Mouse (Mus musculus) liver, adult 2 months (tissue): ENCODE measurements at regions not wholly inside any gene's neighbourhood (a gene's known extent, or its start where the extent isn't known, plus 50 kb on each side); places are given as distances from the start of the nearest gene placed in this dataset.

ENCODE experiments used
- DNase-seq: peaks from one replicate; pipeline ENCODE4 v3.0.0-alpha.2; 2011; ENCODE audit warnings: low read depth, low spot score; ENCODE audit errors: extremely low read depth
- H3K27ac ChIP-seq: fragments of 200-500 bp; replicated peaks from 2 replicates; pipeline ENCODE4 v1.5.1; 2012; ENCODE audit warnings: low read depth, mild to moderate bottlenecking, control low read depth, inconsistent platforms, low read length; ENCODE audit not compliant: insufficient read depth
- H3K27me3 ChIP-seq: fragments of 200-500 bp; 2 replicates; pipeline ENCODE4 v1.6.1; 2012; ENCODE audit warnings: mild to moderate bottlenecking, moderate library complexity, low read length, inconsistent platforms; ENCODE audit not compliant: control insufficient read depth, insufficient read depth
- H3K36me3 ChIP-seq: fragments of 200-500 bp; 2 replicates; pipeline ENCODE4 v1.6.1; 2012; ENCODE audit warnings: low read length, inconsistent platforms; ENCODE audit not compliant: control insufficient read depth, insufficient read depth
- H3K4me1 ChIP-seq: fragments of 200-500 bp; 2 replicates; pipeline ENCODE4 v1.6.1; 2011; ENCODE audit warnings: low read length; ENCODE audit not compliant: control insufficient read depth, insufficient read depth
- H3K4me3 ChIP-seq: fragments of 200-500 bp; 2 replicates; pipeline ENCODE4 v1.5.1; 2011; ENCODE audit warnings: low read depth, mild to moderate bottlenecking, control low read depth, low read length, moderate library complexity; ENCODE audit not compliant: insufficient read depth
- H3K79me2 ChIP-seq: fragments of 200-500 bp; 2 replicates; pipeline ENCODE4 v1.6.1; 2012; ENCODE audit warnings: inconsistent platforms, mild to moderate bottlenecking, low read length, moderate library complexity; ENCODE audit not compliant: control insufficient read depth, insufficient read depth
- H3K9ac ChIP-seq: fragments of 200-500 bp; 2 replicates; pipeline ENCODE4 v1.6.1; 2012; ENCODE audit warnings: low read depth, mild to moderate bottlenecking, control low read depth, inconsistent platforms, low read length
- CTCF ChIP-seq: fragments of 200-500 bp; IDR thresholded peaks from 2 replicates; pipeline ENCODE4 v1.5.1; 2011; ENCODE audit warnings: low read depth, low read length, control low read depth
- POLR2A ChIP-seq: fragments of 200-500 bp; IDR thresholded peaks from 2 replicates; pipeline ENCODE4 v1.6.1; 2011; ENCODE audit warnings: low read length, control low read depth; ENCODE audit not compliant: insufficient read depth; ENCODE audit errors: extremely low read depth
- WGBS: fragments of 180-500 bp; shearing (Covaris S2); methylation state at CpG from one replicate; pipeline ENCODE4 v1.1.7; 2018; 5-methylcytosine and 5-hydroxymethylcytosine counted together

DNA sequence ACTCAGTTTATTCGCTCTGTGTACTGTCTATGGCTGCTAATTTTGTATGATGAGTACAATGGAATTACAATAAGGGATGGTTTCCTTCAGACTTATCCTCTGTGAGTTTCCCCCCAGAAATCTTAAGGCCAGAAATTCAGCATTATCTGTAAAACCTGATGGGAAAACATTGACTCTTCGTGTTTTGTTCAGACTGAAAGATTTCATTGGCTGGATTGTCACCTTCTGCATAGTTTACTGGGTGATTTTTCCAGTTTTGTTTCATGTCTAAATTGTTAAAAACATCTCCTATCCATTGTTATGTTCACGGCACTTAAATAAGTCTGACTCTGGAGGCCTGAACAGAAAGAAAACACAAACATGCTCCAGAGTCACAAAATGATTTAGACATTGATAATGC is 233.7 kb upstream of the Plscr5 start:
- 76% methylated on average over 3 of the region's 3 CpGs for WGBS
- H3K4me3 ChIP-seq, result no peak overlapping the region
- DNase-seq, result no peak
- no peaks in the 10 kb centered on the region for H3K79me2 ChIP-seq
- H3K27ac ChIP-seq, result no peak overlapping the region
- H3K4me1 ChIP-seq, result no peaks in the 10 kb centered on the region
- no peak overlapping the region for H3K9ac ChIP-seq
- no peaks in the 10 kb centered on the region for H3K36me3 ChIP-seq
- TF ChIP-seq POLR2A (no peak), CTCF (no peak)
- no peaks in the 10 kb centered on the region for H3K27me3 ChIP-seq

DNA sequence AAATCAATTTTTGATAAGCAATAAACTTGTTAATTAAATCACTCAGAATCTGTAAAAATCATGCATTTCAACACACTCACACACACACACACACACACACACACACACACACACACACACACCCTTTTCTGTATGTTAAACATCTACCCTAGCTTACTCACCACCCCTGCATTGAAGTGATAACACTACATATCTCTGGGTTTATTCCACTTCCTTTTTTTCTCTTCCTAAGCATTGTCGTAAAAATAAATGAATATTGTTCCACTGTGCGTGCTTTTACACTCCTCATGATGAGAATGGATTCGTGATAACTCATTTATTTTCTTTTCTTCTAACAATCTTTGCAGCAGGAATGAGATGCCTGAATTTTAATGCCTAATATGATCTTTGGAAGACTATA is 234.3 kb upstream of the Plscr5 start:
- Histone ChIP-seq H3K4me3 (no peak overlapping the region), H3K9ac (no peak overlapping the region), H3K79me2 (no peaks in the 10 kb centered on the region), H3K36me3 (no peaks in the 10 kb centered on the region), H3K4me1 (no peaks in the 10 kb centered on the region), H3K27me3 (no peaks in the 10 kb centered on the region), H3K27ac (no peak overlapping the region)
- WGBS, result 56% methylated on average over 3 of the region's 3 CpGs
- DNase-seq, result no peak
- no peak for TF ChIP-seq CTCF
- TF ChIP-seq POLR2A, result no peak

- Histone ChIP-seq H3K4me1 (no peaks in the 10 kb centered on the region), H3K79me2 (no peaks in the 10 kb centered on the region), H3K36me3 (no peaks in the 10 kb centered on the region), H3K27me3 (no peaks in the 10 kb centered on the region), H3K9ac (no peak overlapping the region), H3K4me3 (no peak overlapping the region), H3K27ac (no peak overlapping the region)
- DNase-seq, result no peak
- TF ChIP-seq POLR2A (no peak), CTCF (no peak)
- whole genome bisulfite sequencing, result 85% methylated on average over 3 of the region's 3 CpGs
These were observed 235.7 kb upstream of the Plscr5 start for GRCm38 (mm10) chr9:91957061-91957460.

DNA sequence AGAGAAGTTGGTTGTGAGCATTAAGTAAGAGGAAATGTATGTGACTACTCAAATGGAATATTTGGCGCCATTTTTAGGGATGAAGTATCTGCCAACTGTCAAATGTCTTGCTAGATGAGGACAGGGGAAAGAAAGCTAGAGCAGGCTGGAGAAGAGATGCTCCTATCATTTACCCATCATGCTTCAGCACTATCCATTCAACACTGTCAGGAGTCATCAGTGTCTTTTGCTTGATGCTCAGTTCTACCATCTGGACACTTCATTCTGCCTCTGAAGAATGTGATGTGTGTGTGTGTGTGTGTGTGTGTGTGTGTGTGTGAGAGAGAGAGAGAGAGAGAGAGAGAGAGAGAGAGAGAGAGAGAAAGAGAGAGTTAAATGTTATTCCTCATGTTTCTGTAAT is 244.0 kb upstream of the Plscr5 start:
- no peak overlapping the region for H3K9ac ChIP-seq
- no peak for TF ChIP-seq POLR2A
- no peak for TF ChIP-seq CTCF
- WGBS, result 49% methylated on average over 1 of the region's 1 CpGs

DNA sequence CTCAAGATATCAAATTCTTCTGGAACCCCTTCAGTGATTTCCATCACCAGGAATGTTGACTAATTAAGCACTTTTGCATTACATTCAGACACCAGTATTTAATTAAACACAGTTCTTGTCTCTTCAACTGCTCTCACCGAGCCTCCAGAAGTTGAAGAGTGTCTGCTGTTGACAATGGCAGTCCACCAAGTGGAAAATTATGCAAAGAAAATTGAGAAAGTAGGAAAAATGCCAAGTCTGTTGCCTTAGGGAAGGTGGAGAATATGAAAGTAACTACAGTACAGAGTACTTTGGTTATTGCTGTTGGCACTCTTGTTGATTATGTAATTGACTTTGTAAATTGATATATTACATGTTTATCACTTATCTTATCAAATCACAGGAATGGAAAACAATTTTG is 250.7 kb upstream of the Plscr5 start:
- Histone ChIP-seq H3K36me3 (no peaks in the 10 kb centered on the region), H3K4me3 (no peak overlapping the region), H3K79me2 (no peaks in the 10 kb centered on the region), H3K4me1 (no peaks in the 10 kb centered on the region), H3K9ac (no peak overlapping the region), H3K27ac (no peak overlapping the region), H3K27me3 (no peaks in the 10 kb centered on the region)
- WGBS, result 23% methylated on average over 1 of the region's 1 CpGs
- TF ChIP-seq POLR2A, result no peak
- TF ChIP-seq CTCF, result no peak
- peak; percentile 2 for DNase-seq

More for the DNA sequence above, 244.0 kb upstream of the Plscr5 start:
- H3K4me3 ChIP-seq, result no peak overlapping the region
- no peak overlapping the region for H3K27ac ChIP-seq
- no peaks in the 10 kb centered on the region for H3K4me1 ChIP-seq
- no peaks in the 10 kb centered on the region for H3K27me3 ChIP-seq
- no peaks in the 10 kb centered on the region for H3K36me3 ChIP-seq
- DNase-seq, result no peak
- H3K79me2 ChIP-seq, result no peaks in the 10 kb centered on the region

GRCm38 (mm10) chr9:91938729-91939128 is 254.0 kb upstream of the Plscr5 start:
- no peak for DNase-seq
- Histone ChIP-seq H3K4me1 (no peaks in the 10 kb centered on the region), H3K9ac (no peak overlapping the region), H3K27ac (no peak overlapping the region), H3K36me3 (no peaks in the 10 kb centered on the region), H3K27me3 (no peaks in the 10 kb centered on the region; the same call in 1 of the 2 replicates), H3K4me3 (no peak overlapping the region), H3K79me2 (no peaks in the 10 kb centered on the region)
- no peak for TF ChIP-seq POLR2A
- TF ChIP-seq CTCF, result no peak
- 76% methylated on average over 4 of the region's 4 CpGs for WGBS
